Mouse (Mus musculus) gastrocnemius, adult 8-10 months (tissue): ENCODE data around the gene Ank. TPM values are rescaled to one million over a fixed set of nuclear protein-coding genes. Genes with fewer than 3 reads are reported as not detected.
A peak's percentile ranks its signal among the peaks of the same experiment; 100 is the strongest.

ENCODE experiments used
- DNase-seq, 2 experiments: peaks; one replicate each; pipeline ENCODE4 v3.0.0; 2022; ENCODE audit warnings: low spot score in 2 of 2
- microRNA-seq: library from miRNA; unstranded; fragments of <30 nt; microRNA quantifications from one replicate; pipeline ENCODE4 v1.2.0, GENCODE M21; 2022
- total RNA-seq, 4 experiments: library from RNA; stranded (reverse); gene quantifications; 2 replicates each; pipeline ENCODE4 v1.2.4; 2022

Ank gene
- total RNA-seq, 4 experiments from 2014 or later = 126 to 164 (median 145) TPM

GRCm38 (mm10) chr15:27629800-27630600, 163.5 kb downstream of the Ank start:
- DNase-seq = peak in 1 of 2 experiments; percentile 14

GRCm38 (mm10) chr15:27630601-27631383, 164.3 kb downstream of the Ank start, which contains the start of gene Otulin:
TSS of gene Otulin (minus strand) at chr15:27630693.
- DNase-seq = peak; percentile 98

GRCm38 (mm10) chr15:27633941-27634900, 167.7 kb downstream of the Ank start:
- DNase-seq = no peak

GRCm38 (mm10) chr15:27641171-27641570, 174.7 kb downstream of the Ank start:
- DNase-seq = no peak

GRCm38 (mm10) chr15:27642895-27643294, 176.4 kb downstream of the Ank start:
- no peak for DNase-seq

Small RNA genes within 50 kb of the gene (microRNA-seq; reads per million reads assigned to microRNA genes)
- not detected for gene Mir7117

Other genes starting within 250 kb of the Ank start
- 10 to 100 TPM; 17.6 to 22.3 (median 20.1) TPM for gene Otulin, start 164.0 kb downstream of the Ank start, total RNA-seq
- gene Otulinl, start 214.9 kb downstream of the Ank start, total RNA-seq = under 1 TPM; 0.22 to 0.59 (median 0.36) TPM